Mouse (Mus musculus) liver, adult 2 months (tissue): ENCODE results near the gene Gm20388.

Experiments used
- CTCF ChIP-seq: fragments of 200-500 bp; IDR thresholded peaks from 2 replicates; pipeline ENCODE4 v1.5.1; 2011; ENCODE audit warnings: low read depth, low read length, control low read depth
- POLR2A ChIP-seq: fragments of 200-500 bp; IDR thresholded peaks from 2 replicates; pipeline ENCODE4 v1.6.1; 2011; ENCODE audit warnings: low read length, control low read depth; ENCODE audit not compliant: insufficient read depth; ENCODE audit errors: extremely low read depth

GRCm38 (mm10) chr8:123441788-123442187 lies 3531.1 kb downstream of the Gm20388 start:
- TF ChIP-seq POLR2A (no peak), CTCF (no peak)
